Mouse (Mus musculus): ENCODE measurements around the gene Kcnq2. TPM values are rescaled to one million over a fixed set of nuclear protein-coding genes. Genes with fewer than 3 reads are reported as not detected.

Kcnq2 gene
- 0.10 and 0.29 TPM in 2 replicates for polyA plus RNA-seq (2015; fragmentation: Nextera tagmentation; extraction: Ambion mirVana)

DNA sequence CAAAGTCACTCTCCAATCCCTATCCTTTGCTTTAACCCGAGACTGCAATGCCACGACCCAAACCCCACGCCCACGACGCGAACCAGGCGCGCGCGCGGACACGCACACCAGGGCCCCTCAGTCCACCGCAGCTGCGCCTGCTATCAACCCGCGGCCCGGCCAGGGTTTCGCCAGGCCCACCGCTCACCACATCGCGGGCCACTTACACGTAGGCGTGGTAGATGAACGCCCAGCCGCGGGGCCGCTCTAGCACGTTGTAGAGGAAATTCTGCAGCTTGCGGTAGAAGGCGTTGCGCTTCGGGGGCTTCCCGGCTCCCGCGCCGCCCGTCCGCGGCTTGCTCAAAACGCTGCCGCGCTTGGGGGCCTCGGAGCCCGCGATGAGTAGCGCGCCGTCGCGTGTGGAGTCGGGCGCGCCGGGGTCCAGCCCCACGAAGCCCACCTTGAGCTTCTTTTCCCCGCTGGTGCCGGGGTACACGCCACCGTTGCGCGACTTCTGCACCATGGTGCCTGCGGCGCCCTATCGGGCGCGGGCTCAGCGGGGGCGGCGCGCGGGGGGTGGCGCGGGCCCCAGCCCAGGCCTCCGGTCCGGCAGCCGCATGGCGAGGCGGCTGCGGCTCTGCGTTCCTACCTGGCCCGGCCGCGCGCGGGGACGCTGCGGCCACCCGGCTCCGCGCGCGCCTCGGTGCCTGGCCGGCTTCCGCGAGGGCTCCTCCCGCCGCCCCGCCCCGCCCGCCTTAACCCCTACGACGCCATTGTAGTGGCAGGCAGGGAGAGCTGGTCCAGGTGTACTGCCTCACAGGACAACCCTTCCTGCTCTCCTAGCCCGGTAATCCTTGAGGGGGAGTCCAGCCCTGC, at the start of gene Kcnq2:
Gene Kcnq2, minus strand, starts transcription at position 710 of the 855 bp plus-strand sequence.
- WGBS, result under 1% methylated on average over 78 of the region's 104 CpGs
- peak within 1 kb of the TSS; percentile 61 for H3K4me2 ChIP-seq (ENCODE audit: low read depth, low read length)
- peaks cover 41% of the 10 kb centered on the region for H3K27me3 ChIP-seq (ENCODE audit: control insufficient read depth, insufficient read depth, low read depth, low read length)
- no peak within 1 kb of the TSS for H3K27ac ChIP-seq (ENCODE audit: low read length)
- peak within 1 kb of the TSS; percentile 43 for H3K4me3 ChIP-seq (ENCODE audit: low read length)
- no peak within 1 kb of the TSS for H3K9ac ChIP-seq (ENCODE audit: low read length)
- no peaks in the 10 kb centered on the region; the same call in 1 of the 2 replicates for H3K4me1 ChIP-seq (replicated peaks; ENCODE audit: control insufficient read depth, insufficient read depth, low read length)
- no peak for ATAC-seq (ENCODE audit: low read depth)
- H3K9me3 ChIP-seq (ENCODE audit: control insufficient read depth, low read length), result no peaks in the 10 kb centered on the region
- H3K36me3 ChIP-seq (ENCODE audit: control insufficient read depth, insufficient read depth, low read length), result no peaks in the 10 kb centered on the region

DNA sequence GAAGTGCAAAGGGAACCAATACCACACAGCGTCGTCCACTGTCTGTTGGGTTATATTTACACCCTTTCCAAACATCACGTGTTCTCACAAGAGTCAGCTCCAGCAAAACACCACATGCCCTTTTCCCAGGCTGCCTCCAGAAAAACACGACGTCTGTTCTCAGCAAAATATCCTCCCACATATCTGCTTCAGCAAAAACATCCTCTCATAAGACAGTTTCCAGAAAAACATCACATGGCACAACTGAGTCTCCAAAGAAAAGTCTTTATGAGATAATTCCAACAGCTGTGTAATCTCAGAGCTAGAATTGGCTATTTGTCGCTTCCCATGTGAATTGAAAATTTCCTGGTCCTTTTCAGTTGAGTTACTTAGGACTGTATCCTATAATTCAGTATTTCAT, 45.8 kb upstream of the Kcnq2 start:
- no peaks in the 10 kb centered on the region for H3K4me1 ChIP-seq (replicated peaks; ENCODE audit: control insufficient read depth, insufficient read depth, low read length)
- WGBS, result 72% methylated on average over 6 of the region's 6 CpGs
- H3K27ac ChIP-seq (ENCODE audit: low read length), result no peak overlapping the region

DNA sequence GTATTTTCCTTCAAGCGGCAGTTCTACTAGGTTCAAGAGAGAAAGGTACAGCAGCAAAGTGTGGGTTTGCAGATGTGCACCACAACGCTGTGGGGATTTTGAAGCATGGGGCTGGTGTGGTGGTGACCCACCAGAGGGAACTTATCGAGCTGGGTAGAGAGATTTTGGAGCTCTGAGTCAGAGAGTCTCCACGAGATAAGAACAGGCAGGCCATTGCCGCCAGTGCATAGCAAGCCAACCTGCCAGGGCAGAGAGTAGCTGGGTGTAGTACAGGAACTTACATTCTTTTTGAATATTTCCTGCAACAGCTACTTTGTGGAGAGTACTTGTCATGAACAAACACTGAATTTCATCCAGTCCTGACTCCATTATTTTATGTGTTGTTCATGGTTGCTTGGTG, 43.4 kb upstream of the Kcnq2 start:
- no peaks in the 10 kb centered on the region for H3K27me3 ChIP-seq (ENCODE audit: control insufficient read depth, insufficient read depth, low read depth, low read length)
- no peaks in the 10 kb centered on the region for H3K9me3 ChIP-seq (ENCODE audit: control insufficient read depth, low read length)
- no peak for ATAC-seq (ENCODE audit: low read depth)
- no peak overlapping the region for H3K9ac ChIP-seq (ENCODE audit: low read length)
- H3K27ac ChIP-seq (ENCODE audit: low read length), result no peak overlapping the region
- 58% methylated on average over 5 of the region's 5 CpGs for WGBS
- H3K4me1 ChIP-seq (replicated peaks; ENCODE audit: control insufficient read depth, insufficient read depth, low read length), result no peaks in the 10 kb centered on the region
- no peak overlapping the region for H3K4me3 ChIP-seq (ENCODE audit: low read length)
- H3K4me2 ChIP-seq (ENCODE audit: low read depth, low read length), result no peak overlapping the region
- H3K36me3 ChIP-seq (ENCODE audit: control insufficient read depth, insufficient read depth, low read length), result no peaks in the 10 kb centered on the region

More for the DNA sequence above, 45.8 kb upstream of the Kcnq2 start:
- Histone ChIP-seq H3K4me3 (ENCODE audit: low read length) (no peak overlapping the region), H3K27me3 (ENCODE audit: control insufficient read depth, insufficient read depth, low read depth, low read length) (no peaks in the 10 kb centered on the region), H3K9ac (ENCODE audit: low read length) (no peak overlapping the region), H3K4me2 (ENCODE audit: low read depth, low read length) (no peak overlapping the region), H3K9me3 (ENCODE audit: control insufficient read depth, low read length) (no peaks in the 10 kb centered on the region), H3K36me3 (ENCODE audit: control insufficient read depth, insufficient read depth, low read length) (no peaks in the 10 kb centered on the region)
- no peak for ATAC-seq (ENCODE audit: low read depth)

GRCm38 (mm10) chr2:181178015-181178414, 42.9 kb upstream of the Kcnq2 start:
- no peaks in the 10 kb centered on the region for H3K27me3 ChIP-seq (ENCODE audit: control insufficient read depth, insufficient read depth, low read depth, low read length)
- no peak overlapping the region for H3K9ac ChIP-seq (ENCODE audit: low read length)
- H3K36me3 ChIP-seq (ENCODE audit: control insufficient read depth, insufficient read depth, low read length), result no peaks in the 10 kb centered on the region
- ATAC-seq (ENCODE audit: low read depth), result no peak
- no peaks in the 10 kb centered on the region for H3K4me1 ChIP-seq (replicated peaks; ENCODE audit: control insufficient read depth, insufficient read depth, low read length)
- H3K4me2 ChIP-seq (ENCODE audit: low read depth, low read length), result no peak overlapping the region
- no peaks in the 10 kb centered on the region for H3K9me3 ChIP-seq (ENCODE audit: control insufficient read depth, low read length)
- no peak overlapping the region for H3K4me3 ChIP-seq (ENCODE audit: low read length)
- WGBS, result 70% methylated on average over 3 of the region's 3 CpGs
- H3K27ac ChIP-seq (ENCODE audit: low read length), result no peak overlapping the region

DNA sequence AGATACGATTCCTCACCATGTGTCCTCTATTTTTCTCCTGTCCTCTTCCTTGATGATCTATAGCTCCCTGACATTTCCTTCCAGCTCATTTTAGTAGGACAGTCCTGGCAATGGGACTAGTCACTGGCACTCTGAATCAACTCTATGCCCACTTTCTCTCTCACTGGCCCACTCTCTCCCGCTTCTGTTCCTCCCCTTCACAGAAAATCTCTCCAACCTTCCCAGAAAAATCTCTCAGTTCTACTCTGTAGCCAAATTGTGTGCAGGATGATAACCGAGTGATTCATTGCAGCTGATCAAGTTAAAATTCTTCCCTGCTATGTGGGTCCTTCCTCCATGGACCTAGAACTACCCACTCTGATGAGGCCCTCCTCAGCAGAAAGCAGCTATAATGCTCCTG, 39.5 kb upstream of the Kcnq2 start:
- no peaks in the 10 kb centered on the region for H3K9me3 ChIP-seq (ENCODE audit: control insufficient read depth, low read length)
- WGBS, result 83% methylated on average over 3 of the region's 3 CpGs
- no peaks in the 10 kb centered on the region for H3K36me3 ChIP-seq (ENCODE audit: control insufficient read depth, insufficient read depth, low read length)
- no peak for ATAC-seq (ENCODE audit: low read depth)
- no peak overlapping the region for H3K4me3 ChIP-seq (ENCODE audit: low read length)
- H3K27me3 ChIP-seq (ENCODE audit: control insufficient read depth, insufficient read depth, low read depth, low read length), result no peaks in the 10 kb centered on the region
- H3K9ac ChIP-seq (ENCODE audit: low read length), result no peak overlapping the region
- H3K4me2 ChIP-seq (ENCODE audit: low read depth, low read length), result no peak overlapping the region
- no peaks in the 10 kb centered on the region for H3K4me1 ChIP-seq (replicated peaks; ENCODE audit: control insufficient read depth, insufficient read depth, low read length)
- no peak overlapping the region for H3K27ac ChIP-seq (ENCODE audit: low read length)

DNA sequence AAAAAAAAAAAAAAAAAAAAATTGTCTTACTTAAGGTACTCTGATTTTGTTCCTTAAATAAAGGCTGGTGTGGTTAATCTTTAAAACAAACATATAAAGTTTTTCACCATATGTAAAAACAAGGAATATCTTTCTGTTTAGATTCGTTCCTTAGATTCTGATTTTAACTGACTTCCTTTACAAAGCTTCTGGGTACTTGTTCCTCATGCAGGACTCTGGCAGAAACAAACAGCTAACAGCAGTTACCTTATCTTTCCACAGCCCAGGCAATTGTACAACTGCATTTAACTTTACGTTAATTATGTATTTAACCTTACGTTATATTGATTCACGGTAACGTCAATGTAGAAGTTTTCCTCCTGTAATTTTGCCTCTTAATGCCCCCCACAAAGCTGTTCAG, 31.4 kb upstream of the Kcnq2 start:
- 75% methylated on average over 5 of the region's 5 CpGs for WGBS
- no peaks in the 10 kb centered on the region for H3K27me3 ChIP-seq (ENCODE audit: control insufficient read depth, insufficient read depth, low read depth, low read length)

DNA sequence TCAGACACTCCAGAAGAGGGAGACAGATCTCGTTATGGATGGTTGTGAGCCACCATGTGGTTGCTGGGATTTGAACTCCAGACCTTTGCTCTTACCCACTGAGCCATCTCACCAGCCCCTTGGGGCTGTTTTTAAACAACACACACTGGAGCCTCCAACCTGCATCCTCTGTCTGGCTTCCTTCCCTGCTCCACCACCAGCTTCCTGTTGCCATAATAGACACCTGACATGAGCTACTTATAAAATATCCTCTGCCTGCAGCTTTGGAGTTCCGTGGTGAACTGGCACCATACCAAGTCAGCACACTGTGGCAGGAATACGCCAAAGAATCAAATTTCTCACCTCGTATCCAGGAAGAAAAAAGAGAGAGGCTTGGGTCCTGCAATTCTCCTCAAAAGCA, 25.7 kb upstream of the Kcnq2 start:
- Histone ChIP-seq H3K27ac (ENCODE audit: low read length) (no peak overlapping the region), H3K4me1 (replicated peaks; ENCODE audit: control insufficient read depth, insufficient read depth, low read length) (no peaks in the 10 kb centered on the region), H3K4me2 (ENCODE audit: low read depth, low read length) (no peak overlapping the region), H3K36me3 (ENCODE audit: control insufficient read depth, insufficient read depth, low read length) (no peaks in the 10 kb centered on the region), H3K27me3 (ENCODE audit: control insufficient read depth, insufficient read depth, low read depth, low read length) (peaks cover 23% of the 10 kb centered on the region), H3K9ac (ENCODE audit: low read length) (no peak overlapping the region), H3K9me3 (ENCODE audit: control insufficient read depth, low read length) (no peaks in the 10 kb centered on the region), H3K4me3 (ENCODE audit: low read length) (no peak overlapping the region)
- no peak for ATAC-seq (ENCODE audit: low read depth)
- 45% methylated on average over 4 of the region's 4 CpGs for WGBS

More for the DNA sequence above, 31.4 kb upstream of the Kcnq2 start:
- H3K9ac ChIP-seq (ENCODE audit: low read length), result no peak overlapping the region
- ATAC-seq (ENCODE audit: low read depth), result no peak
- H3K36me3 ChIP-seq (ENCODE audit: control insufficient read depth, insufficient read depth, low read length), result no peaks in the 10 kb centered on the region
- no peak overlapping the region for H3K27ac ChIP-seq (ENCODE audit: low read length)
- H3K4me2 ChIP-seq (ENCODE audit: low read depth, low read length), result no peak overlapping the region
- no peaks in the 10 kb centered on the region for H3K4me1 ChIP-seq (replicated peaks; ENCODE audit: control insufficient read depth, insufficient read depth, low read length)
- no peak overlapping the region for H3K4me3 ChIP-seq (ENCODE audit: low read length)
- H3K9me3 ChIP-seq (ENCODE audit: control insufficient read depth, low read length), result no peaks in the 10 kb centered on the region

DNA sequence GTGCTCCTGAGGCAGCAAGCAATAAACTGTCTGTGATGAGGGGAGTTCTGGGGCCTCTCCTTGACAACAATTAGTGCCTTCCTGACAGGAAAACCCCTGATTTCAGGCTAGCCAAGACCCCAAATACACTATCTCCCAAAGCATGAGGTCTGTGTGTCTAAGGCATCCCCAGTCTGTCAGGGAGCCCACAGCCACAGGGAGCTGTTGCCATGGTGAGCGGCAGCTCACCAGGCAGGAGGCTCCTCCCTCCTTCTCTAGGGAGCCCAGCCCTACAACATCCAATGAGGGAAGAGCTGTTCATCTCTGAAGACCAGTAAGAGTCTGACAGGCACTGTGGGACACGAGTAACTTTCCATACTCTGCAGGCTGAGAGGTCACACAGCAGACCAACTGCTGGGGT, 24.7 kb upstream of the Kcnq2 start:
- Histone ChIP-seq H3K27me3 (ENCODE audit: control insufficient read depth, insufficient read depth, low read depth, low read length) (peaks cover 29% of the 10 kb centered on the region), H3K9me3 (ENCODE audit: control insufficient read depth, low read length) (no peaks in the 10 kb centered on the region), H3K4me2 (ENCODE audit: low read depth, low read length) (no peak overlapping the region), H3K36me3 (ENCODE audit: control insufficient read depth, insufficient read depth, low read length) (no peaks in the 10 kb centered on the region), H3K27ac (ENCODE audit: low read length) (no peak overlapping the region), H3K9ac (ENCODE audit: low read length) (no peak overlapping the region), H3K4me1 (replicated peaks; ENCODE audit: control insufficient read depth, insufficient read depth, low read length) (no peaks in the 10 kb centered on the region), H3K4me3 (ENCODE audit: low read length) (no peak overlapping the region)
- peak; percentile 41; the same call in 1 of the 2 replicates for ATAC-seq (ENCODE audit: low read depth)
- WGBS, result 5% methylated on average over 2 of the region's 2 CpGs

- Histone ChIP-seq H3K4me2 (ENCODE audit: low read depth, low read length) (no peak overlapping the region), H3K36me3 (ENCODE audit: control insufficient read depth, insufficient read depth, low read length) (no peaks in the 10 kb centered on the region), H3K9me3 (ENCODE audit: control insufficient read depth, low read length) (no peaks in the 10 kb centered on the region), H3K9ac (ENCODE audit: low read length) (no peak overlapping the region), H3K4me3 (ENCODE audit: low read length) (no peak overlapping the region), H3K27ac (ENCODE audit: low read length) (no peak overlapping the region), H3K27me3 (ENCODE audit: control insufficient read depth, insufficient read depth, low read depth, low read length) (peaks cover 29% of the 10 kb centered on the region), H3K4me1 (replicated peaks; ENCODE audit: control insufficient read depth, insufficient read depth, low read length) (no peaks in the 10 kb centered on the region)
- ATAC-seq (ENCODE audit: low read depth), result no peak
- WGBS, result 43% methylated on average over 7 of the region's 7 CpGs
Observed at GRCm38 (mm10) chr2:181159091-181159514, 24.0 kb upstream of the Kcnq2 start.

Measured in lung, embryonic 16.5 days (tissue).